Mouse (Mus musculus): Measurements from ENCODE around the gene Ftl1-ps1. TPM values are rescaled to one million over a fixed set of nuclear protein-coding genes. Genes with fewer than 3 reads are reported as not detected.
A peak's percentile ranks its signal among the peaks of the same experiment; 100 is the strongest.

The Ftl1-ps1 gene
- total RNA-seq (2021) = 100 to 1,000 TPM; 268 to 279 TPM
- long read RNA-seq, experiment 1, transcript Ftl1-ps1-202 (1 exons, 938 nt) = major isoform, 335 of 335 reads
- long read RNA-seq, experiment 1, partial matches to known transcripts = 0 of 335 reads
- long read RNA-seq, experiment 1, other reads (novel, unspliced or antisense) = 0 of 335 reads
- long read RNA-seq, experiment 2, transcript Ftl1-ps1-202 (1 exons, 938 nt) = major isoform, 277 of 277 reads
- long read RNA-seq, experiment 2, partial matches to known transcripts = 0 of 277 reads
- long read RNA-seq, experiment 2, other reads (novel, unspliced or antisense) = 0 of 277 reads

- intact Hi-C loops (cut with DNase I) = no loop called here
- no peak for DNase-seq (ENCODE audit: low spot score in 2 of 2)
Observed at GRCm38 (mm10) chr13:74399298-74399839, at the start of gene Ftl1-ps1. TSS of gene Ftl1-ps1 (plus strand) at chr13:74399694.

GRCm38 (mm10) chr13:74350435-74350906, 49.0 kb upstream of the Ftl1-ps1 start:
- intact Hi-C loops (cut with DNase I) = no loop called here
- peak; percentile 20 to 22 for DNase-seq (ENCODE audit: low spot score in 2 of 2)

GRCm38 (mm10) chr13:74356491-74356890, 43.0 kb upstream of the Ftl1-ps1 start:
- DNase-seq (ENCODE audit: low spot score in 2 of 2) = peak in 1 of 2 experiments; percentile 32
- intact Hi-C loops (cut with DNase I) = no loop called here

- intact Hi-C loops (cut with DNase I) = no loop called here
- no peak for DNase-seq (ENCODE audit: low spot score in 2 of 2)
Observed at GRCm38 (mm10) chr13:74362218-74362617, 37.3 kb upstream of the Ftl1-ps1 start.

DNA sequence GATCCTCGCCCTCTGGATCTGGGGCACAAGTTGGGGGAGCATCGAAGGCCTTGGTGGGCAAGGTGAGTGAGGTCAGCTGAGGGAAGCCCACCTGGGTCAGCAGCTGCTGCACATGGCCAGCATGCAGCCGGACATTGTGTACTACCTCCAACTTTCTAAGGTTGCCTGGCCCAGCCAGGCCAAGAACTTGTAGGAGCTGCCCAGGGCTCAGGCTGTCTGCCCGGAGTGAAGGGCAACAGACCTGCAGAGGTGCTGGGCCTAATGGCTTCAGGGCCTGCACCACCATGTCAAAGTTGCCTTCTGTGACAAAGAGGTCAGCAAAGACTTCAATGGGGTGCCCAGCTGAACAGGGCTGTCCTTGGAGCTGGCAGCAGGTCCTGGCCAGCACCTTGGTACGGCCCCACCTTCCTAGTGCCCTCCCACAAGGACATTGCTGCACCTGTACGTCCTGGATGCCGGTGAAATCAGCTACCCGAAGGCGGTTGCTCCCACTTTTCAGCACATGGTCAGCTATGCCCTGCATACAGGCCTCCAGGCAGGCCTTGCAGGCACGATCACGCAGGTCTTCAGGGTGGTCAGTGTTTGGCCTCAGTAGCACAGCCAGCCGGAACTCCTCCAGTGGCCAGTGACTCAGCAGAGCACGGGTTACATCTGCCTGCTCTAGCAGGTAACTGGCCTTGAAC, 36.2 kb upstream of the Ftl1-ps1 start:
- no peak for DNase-seq (ENCODE audit: low spot score in 2 of 2)
- intact Hi-C loops (cut with DNase I) = no loop called here

GRCm38 (mm10) chr13:74363859-74364235, 35.6 kb upstream of the Ftl1-ps1 start, which contains the start of gene Lrrc14b:
TSS of gene Lrrc14b (minus strand) at chr13:74364005.
- DNase-seq (ENCODE audit: low spot score in 2 of 2) = peak in 1 of 2 experiments; percentile 33
- intact Hi-C loops (cut with DNase I) = no loop called here

- peak in 1 of 2 experiments; percentile 26 for DNase-seq (ENCODE audit: low spot score in 2 of 2)
- intact Hi-C loops (cut with DNase I) = no loop called here
Observed at GRCm38 (mm10) chr13:74381533-74382276, 17.8 kb upstream of the Ftl1-ps1 start.

DNA sequence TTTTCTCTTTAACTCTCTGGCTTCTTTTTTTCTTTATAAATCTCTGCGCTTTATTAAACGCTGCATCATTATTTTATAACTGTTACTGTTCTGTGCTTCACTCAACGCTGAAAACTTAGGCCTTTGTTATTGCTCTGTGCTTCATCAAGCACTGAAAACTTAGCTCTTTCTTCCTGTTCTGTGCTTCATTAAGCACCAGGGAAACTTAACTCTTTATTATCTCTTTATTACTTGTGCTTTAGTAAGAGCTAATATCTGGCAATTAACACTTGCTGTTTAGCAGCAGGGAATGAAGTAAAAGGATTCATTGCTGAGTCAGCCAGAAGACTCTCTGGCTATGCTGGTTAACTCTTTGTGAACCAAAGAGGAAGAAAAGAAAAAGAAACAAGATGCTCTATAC, 17.2 kb upstream of the Ftl1-ps1 start:
- intact Hi-C loops (cut with DNase I) = no loop called here
- no peak for DNase-seq (ENCODE audit: low spot score in 2 of 2)

DNA sequence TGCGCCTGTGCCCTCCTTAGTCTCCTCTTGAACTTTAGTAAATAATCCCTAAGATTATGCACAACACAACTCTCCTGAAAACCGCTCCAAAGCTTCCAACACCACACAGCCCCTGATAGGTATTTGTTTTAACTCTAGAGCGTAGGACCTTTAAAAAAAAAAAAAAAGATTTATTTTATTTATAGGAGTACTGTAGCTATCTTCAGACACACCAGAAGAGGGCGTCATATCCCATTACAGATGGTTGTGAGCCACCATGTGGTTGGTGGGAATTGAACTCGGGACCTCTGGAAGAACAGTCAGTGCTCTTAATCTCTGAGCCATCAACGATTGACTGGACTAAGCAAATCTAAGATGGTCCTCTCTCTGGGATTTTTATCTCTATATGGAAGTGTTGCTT, 9.8 kb upstream of the Ftl1-ps1 start:
- intact Hi-C loops (cut with DNase I) = no loop called here
- DNase-seq (ENCODE audit: low spot score in 2 of 2) = no peak

DNA sequence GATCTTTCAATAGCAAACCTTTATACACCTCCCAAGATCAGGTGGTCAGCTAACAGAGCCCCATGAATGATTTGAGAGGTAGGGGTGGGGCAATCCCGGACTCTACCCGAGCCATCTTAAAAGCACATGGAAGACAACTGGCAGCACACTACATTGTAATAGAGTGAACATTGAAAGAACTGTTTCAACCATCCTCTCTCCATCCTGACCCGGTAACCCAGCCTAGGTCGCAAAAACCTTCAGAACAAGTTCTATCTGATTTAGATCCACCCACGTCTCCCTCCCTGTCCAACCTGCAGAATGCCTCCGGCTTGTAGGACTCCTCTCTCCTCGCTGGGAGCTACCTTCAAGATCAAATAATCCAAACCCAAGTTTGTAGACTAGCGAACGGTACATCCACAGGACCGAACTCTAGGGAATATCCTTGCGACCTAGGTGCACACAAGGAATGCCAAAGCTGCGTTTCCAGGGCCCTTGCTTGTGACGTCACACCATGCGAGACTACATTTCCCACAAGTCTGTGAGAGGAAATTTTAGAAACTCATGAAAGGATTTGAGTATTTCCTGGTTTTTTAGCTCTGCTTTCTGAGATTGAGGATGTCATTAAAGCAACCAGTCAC, 9.0 kb upstream of the Ftl1-ps1 start, which contains the start of gene Zfp72:
Gene Zfp72, minus strand, starts transcription at position 466 of the 620 bp plus-strand sequence.
- intact Hi-C loops (cut with DNase I) = no loop called here
- peak; percentile 80 to 84 for DNase-seq (ENCODE audit: low spot score in 2 of 2)

- intact Hi-C loops (cut with DNase I) = no loop called here
- no peak for DNase-seq (ENCODE audit: low spot score in 2 of 2)
Observed at GRCm38 (mm10) chr13:74391156-74391555, 8.3 kb upstream of the Ftl1-ps1 start.

GRCm38 (mm10) chr13:74439895-74440294, 40.4 kb downstream of the Ftl1-ps1 start:
- intact Hi-C loops (cut with DNase I) = no loop called here
- DNase-seq (ENCODE audit: low spot score in 2 of 2) = no peak

Small RNA genes within 50 kb of the gene (microRNA-seq; reads per million reads assigned to microRNA genes)
- 0 reads per million in 2 experiments for gene Mir692-3

Other genes starting within 250 kb of the Ftl1-ps1 start
- gene Exoc3, start 191.0 kb upstream of the Ftl1-ps1 start, total RNA-seq (2021) = 10 to 100 TPM; 67.6 to 71.4 TPM
- gene Ahrr, start 107.4 kb upstream of the Ftl1-ps1 start, total RNA-seq (2021) = 1 to 10 TPM in 1 of 2 experiments, under 1 TPM in 1; 0.86 to 1.2 TPM
- gene Pdcd6, start 82.1 kb upstream of the Ftl1-ps1 start, total RNA-seq (2021) = 10 to 100 TPM; 76.3 to 76.6 TPM
- gene Sdha, start 49.4 kb upstream of the Ftl1-ps1 start, total RNA-seq (2021) = 100 to 1,000 TPM; 269 to 280 TPM
- gene Ccdc127, start 49.4 kb upstream of the Ftl1-ps1 start, total RNA-seq (2021) = 10 to 100 TPM; 64.6 to 64.9 TPM
- gene Lrrc14b, start 35.7 kb upstream of the Ftl1-ps1 start, total RNA-seq (2021) = not detected
- 1 to 10 TPM; 3.5 to 4.9 TPM for gene Zfp72, start 8.9 kb upstream of the Ftl1-ps1 start, total RNA-seq (2021)
- 1 to 10 TPM; 6.3 to 6.8 TPM for gene Zfp825, start 94.3 kb downstream of the Ftl1-ps1 start, total RNA-seq (2021)
- gene Erap1, start 239.9 kb downstream of the Ftl1-ps1 start, total RNA-seq (2021) = 10 to 100 TPM in 1 of 2 experiments, 1 to 10 TPM in 1; 6.4 to 15.7 TPM

Measured in left cerebral cortex, postnatal 14 days (tissue).